Mouse (Mus musculus) brain, embryonic 18.5 days (tissue): ENCODE data around the gene Pigf.
A peak's percentile ranks its signal among the peaks of the same experiment; 100 is the strongest.

Experiments
- DNase-seq: peaks from one replicate; pipeline ENCODE4 v3.0.0-alpha.2; 2012; ENCODE audit warnings: low read depth, low spot score

Gene Pigf

DNA sequence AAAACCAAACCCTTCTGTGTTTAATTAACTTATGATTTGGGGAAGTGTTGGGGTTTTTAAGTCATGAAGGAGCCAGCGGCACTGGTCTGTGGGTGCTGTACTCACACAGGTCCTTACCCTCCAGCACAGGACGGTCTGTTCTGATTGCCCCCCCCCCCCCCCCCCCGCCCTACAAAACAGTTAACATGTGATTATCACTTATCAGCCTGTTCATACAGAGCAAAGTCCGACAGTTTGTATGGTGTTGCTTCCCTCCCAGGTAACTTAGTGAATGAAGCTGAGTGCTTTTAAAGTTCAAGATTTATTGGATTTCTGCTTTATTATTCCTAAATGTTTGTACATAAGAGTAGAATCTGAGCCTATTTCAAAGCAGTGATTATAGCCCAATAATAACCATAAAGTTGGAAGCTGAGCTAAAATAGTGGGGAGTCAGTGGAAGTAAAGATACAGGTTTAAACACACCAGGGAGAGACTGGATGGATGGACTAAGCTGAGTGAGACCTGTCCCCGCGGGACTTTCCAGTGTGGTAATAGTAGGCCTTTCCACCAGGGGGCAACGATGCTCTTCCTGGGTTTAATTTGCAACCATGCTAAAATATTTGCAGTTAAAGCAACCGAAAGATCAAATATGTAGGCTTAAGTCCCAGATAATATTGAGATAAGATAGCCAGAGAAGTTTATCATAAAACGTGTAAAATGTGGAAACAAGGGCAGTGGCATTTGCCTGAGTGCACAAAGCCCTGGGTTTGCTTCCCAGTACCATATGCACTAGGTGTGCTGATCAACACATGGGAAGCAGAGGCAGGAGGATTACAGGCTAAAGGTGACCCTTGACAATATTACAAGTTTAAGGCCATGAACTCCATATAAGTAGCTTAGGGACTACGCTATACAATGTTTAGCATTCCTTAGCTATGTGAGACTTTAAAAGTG is 11.2 kb upstream of the Pigf start:
- DNase-seq: no peak

DNA sequence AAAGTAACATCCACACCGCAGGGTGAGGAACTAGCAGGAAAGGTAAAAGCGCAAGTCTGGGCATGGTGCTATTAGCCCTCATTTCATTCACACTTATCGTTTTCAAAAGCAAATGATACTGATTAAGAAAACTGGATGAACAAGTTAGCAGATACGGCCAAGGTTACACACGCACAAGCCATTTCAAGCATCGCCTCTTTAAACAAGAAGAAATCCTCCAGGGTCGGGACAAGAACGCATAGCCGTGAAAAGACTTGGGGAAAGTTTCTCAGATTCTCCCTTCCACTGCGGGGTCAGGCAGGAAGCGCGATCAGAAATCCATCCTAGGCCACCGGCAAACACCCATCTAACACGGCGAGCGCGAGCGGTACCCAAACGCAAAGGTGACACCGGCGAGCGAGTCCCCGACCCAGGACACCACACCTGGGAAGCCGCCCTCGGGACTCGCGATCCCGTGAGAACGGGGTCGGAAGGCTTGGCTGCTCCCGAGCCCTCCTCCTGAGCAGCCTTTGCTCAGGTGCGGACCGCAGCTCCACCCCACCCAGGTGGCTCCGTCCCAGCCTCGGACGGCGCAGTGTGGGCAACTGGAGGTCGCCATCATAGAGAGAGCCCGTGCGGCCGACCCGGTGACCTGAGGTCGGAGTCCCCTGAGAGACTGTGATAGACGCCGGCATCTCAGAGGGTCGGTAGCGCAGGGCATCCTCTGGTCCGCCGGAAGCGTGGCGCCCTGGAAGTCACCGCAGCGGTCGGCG is 539 bp downstream of the Pigf start:
- no peak for DNase-seq

DNA sequence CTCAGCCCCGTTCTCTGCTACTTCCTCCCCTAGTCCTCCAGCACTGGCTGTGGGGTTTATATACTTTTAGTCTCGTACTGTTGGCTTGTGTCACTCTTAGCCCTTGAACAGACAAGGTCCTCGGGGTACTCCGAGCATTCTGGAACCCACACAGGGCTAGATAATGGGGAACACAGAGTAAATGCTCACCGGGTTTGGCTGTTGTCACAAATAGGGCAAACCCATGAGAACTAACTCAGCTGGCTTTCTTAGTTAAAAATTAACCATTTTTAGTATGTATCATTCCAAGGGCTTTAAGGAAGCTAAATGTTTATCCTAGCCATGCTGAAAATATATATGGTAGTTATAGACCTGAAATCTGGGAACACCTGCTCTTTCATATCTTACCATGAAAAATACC is 5.5 kb downstream of the Pigf start:
- DNase-seq: no peak

DNA sequence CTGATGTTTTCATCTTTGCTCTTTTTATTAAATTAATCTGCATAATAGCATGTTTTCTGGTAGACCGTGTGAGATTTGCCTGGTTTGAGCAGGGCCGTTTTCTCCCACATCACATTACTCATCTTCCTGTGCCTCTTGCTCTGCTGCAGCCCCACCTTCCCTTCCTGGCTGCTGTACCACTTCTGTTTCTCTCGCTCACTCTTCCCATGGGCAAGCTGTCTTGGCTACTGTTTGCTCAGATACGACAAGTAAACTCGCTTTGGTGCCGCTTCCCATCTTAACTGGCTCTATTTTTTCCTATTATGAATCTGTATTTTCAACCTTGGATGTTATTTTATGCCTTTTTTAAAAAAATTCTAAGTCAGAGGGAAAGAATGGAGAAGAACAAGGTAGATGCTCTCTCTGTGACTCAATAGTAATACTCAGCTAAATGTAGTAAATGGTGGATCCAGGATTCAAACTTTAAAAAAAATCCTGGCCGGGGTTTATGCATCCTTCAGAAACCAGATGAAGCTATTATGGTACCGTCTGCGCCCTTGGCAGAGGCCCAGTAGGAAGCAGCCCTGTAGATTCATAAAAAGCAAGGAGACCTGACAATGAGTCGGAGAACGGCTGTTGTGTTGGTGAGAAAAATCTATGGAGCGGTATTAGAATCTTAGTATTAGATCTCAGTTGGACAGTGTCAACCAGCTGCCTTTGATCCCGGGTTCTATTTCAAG is 13.7 kb downstream of the Pigf start:
- peak; percentile 50 for DNase-seq

DNA sequence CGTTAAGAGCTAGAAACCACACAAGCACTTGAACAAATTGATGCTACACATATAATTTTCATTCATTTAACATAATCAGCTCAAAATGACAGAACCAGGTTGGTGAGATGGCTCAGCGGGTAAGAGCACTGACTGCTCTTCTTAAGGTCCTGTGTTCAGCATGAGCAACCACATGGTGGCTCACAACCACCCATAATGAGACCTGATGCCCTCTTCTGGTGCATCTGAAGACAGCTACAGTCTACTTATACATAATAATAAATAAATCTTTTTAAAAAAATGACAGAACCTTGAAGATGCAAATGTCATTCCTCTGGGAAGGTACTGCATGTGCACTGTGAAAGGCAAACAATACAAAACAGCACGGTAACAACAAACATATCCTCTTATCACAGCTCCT is 16.3 kb downstream of the Pigf start:
- no peak for DNase-seq

DNA sequence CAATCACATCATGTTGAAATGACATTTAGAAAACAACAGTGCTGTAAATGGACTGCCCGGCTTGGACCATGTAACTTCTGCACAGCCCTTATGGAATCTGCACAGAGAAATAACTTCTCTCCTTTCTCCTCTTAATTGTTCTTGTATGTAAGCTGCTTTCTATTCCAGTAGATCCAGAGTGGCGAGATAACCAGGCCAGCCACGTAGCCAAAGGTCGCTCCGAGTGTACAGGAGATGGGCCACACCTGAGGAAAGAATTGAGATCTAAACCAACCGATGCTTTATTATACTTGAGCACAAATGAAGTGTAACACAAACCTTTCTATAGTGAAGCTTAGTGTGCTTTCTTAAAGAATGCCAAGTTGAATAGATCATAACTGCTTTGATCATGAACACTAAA is 27.9 kb downstream of the Pigf start:
- DNase-seq: no peak

DNA sequence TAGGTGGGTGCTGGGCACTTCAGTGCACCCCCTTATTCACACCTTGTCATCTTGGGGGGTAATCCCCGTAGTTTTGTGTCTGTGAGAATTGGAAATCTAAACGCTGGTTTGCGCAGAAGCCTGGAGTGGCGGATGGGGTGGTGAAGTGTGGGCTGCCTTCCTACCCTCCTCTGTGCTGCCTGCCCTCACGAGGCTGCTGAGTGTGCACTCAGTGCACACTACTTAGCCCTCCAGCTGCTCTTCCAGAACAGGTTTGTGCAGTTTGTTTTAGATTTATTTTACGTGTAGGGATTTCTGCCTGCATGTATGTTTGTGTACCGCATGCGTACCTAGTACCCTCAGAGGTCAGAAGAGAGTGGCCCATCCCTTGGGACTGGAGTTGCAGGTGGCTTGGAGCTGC is 33.9 kb downstream of the Pigf start:
- no peak for DNase-seq

DNA sequence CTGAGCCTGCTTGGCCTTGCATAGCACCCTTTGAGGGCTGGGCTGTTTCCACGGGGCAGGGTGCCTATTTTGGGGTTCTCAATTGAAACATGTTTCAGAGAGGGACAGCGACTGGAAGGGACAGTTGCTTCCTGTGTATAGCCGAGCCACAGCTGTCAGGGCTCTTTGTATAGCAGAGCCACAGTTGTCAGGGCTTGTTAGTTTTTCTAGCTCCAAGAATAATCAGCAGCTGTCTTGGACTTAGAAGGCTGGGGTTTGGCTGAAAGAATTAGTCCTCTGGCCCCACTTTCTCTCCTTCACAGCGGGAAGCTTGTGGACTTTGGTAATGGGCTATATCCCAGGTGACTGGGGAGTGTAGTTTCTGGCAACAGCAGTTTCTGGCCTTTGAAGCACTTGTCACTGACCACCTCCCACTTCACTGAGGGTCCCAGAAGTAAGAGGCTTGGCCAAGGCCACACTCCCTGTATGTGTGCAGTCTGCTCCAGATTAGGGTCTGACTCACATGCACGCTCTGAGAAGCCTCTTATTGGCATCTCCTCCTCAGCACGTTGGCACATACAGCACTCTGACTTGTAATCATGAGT is 36.5 kb downstream of the Pigf start:
- no peak for DNase-seq

DNA sequence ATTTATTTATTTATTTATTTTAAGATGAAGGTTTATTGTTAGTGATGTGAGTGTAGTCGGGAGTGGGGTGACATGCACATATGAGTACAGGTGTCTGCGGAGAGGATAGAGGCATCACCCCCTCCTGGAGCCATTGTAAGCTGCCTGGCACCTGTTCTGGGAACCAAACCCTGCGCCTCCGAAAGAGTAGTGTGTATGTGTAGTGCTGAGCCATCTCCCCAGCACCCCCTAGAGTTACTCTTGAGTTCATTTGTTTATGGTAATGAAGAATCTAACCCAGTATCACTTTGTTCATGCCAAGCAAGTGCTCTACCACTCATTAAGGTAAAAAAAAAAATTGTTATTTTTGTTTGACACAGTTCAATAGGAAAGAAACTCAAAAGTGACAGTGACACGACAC is 37.0 kb downstream of the Pigf start:
- no peak for DNase-seq

DNA sequence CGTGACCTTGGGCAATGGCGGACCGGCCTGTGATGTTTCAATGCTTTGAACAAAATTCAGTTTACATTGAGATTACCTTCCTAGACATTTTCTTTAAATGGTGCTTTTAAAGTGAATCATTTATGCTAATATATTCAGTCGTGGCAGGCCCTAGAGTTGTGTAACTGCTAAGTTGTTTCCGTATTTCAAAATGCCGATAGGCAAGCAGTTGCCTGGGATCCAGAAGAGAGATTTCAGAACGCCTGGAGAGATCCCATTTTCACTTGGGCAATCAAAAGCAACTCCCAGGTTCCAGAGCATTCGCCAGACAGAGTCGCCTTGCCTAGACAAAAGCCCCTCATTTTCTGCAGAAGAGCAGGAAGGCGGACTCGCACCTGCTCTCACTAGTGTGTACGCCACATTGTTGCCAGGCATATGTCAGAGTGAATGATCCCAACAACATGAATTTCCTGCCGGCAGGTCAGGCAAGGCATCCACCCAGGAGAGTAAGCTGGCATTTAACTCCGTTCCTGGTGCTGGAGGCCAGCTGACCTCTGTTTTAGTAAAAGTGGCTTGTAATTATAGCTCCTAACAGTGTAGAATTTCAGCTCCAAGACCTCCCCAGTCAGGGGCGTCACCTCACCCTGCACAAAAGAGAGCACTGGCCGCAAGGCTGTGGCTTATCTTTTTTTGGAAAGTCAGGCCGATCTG is 38.6 kb downstream of the Pigf start:
- DNase-seq: no peak

DNA sequence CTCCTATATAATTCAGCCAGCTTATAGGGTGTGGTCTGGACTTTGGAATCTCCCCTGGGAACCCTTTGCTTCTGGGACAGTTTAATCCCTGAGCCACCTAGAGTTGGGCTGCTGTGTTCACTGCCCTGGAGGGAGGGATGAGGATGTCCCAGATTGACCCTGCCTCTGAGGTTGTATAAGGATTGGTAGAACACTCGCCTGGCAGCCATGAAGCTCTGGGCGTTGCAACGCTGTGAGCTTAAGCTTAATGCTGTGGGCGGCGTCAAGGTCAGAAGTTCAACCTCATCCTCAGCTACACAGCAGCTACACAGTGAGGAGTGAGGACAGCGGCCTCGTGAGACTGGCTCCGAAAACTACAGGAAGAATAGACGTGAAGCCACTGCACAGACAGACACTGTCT is 42.7 kb downstream of the Pigf start:
- no peak for DNase-seq

DNA sequence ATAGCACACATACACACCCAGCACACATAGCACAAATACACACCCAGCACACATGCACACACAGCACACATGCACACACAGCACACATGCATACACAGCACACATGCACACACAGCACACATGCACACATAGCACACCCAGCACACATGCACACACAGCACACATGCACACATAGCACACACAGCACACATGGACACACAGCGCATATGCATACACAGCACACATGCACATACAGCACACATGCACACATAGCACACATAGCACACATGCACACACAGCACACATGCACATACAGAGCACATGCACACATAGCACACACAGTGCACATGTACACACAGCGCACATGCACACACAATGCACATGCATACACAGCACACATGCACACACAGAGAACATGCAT is 43.5 kb downstream of the Pigf start:
- DNase-seq: no peak

DNA sequence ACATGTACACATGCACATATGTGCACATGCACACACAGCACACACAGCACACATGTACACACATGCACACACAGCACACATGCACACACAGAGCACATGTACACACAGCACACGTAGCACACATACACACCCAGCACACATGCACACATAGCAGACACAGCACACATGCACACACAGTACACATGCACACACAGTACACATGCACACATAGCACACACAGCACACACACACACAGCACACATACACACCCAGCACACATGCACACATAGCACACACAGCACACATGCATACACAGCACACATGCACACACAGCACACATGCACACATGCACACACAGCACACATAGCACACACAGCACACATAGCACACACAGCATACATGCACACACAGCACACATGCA is 44.0 kb downstream of the Pigf start:
- no peak for DNase-seq

DNA sequence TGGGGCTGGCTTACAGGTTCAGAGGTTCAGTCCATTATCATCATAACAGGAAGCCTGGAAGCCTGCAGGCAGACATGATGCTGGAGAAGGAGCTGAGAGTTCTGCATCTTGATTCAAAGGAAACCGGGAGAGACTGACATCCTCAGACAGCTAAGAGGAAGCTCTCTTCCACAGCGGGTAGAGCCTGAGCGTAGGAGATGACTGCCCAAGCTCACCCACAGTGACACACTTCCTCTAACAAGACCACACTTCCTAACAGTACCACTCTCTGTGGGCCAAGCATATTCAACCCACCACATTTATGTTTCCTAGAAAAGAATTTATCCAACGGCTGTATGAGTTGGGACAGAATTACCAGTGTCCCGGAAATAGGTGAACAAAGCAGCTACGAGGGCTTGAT is 46.7 kb downstream of the Pigf start:
- DNase-seq: no peak

DNA sequence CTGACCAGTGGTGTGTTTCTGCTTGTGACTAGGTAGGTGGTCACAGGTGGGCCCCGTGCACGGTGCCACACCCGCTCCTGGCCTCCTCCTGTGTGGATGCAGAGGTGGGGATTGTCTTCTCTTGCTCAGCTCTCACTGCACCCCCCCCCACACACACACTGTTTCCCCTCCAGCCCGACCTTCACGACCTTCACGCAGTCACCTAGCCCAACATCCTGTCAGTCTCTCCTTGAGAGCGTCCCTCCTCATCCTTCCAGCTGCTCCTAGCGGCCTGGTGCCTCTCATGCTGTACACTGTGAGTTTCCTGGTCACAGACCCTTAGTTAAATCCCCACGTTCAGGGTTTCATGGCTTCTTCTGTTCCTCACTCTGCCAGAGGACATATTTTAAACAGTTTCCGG is 48.8 kb downstream of the Pigf start:
- no peak for DNase-seq

DNA sequence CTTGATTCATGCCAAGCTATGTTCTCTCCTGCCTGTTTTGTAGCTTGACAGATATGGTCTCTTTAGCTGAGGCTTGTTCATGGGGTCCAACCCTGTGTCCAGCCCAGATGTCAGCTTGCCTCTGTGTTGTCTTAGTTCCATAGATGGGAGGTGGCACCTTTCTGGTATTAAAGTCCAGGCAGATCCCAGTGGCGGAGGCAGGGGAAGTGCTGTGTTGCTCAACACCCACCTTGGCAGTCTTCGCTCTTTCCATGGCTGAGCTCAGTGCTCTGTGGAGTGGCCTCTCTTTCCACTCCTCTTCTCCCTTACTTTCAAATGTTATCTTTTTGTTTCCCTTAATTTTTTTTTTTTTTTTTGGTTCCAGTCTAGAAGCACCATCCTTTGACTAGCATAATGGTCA is 52.1 kb downstream of the Pigf start:
- DNase-seq: no peak

DNA sequence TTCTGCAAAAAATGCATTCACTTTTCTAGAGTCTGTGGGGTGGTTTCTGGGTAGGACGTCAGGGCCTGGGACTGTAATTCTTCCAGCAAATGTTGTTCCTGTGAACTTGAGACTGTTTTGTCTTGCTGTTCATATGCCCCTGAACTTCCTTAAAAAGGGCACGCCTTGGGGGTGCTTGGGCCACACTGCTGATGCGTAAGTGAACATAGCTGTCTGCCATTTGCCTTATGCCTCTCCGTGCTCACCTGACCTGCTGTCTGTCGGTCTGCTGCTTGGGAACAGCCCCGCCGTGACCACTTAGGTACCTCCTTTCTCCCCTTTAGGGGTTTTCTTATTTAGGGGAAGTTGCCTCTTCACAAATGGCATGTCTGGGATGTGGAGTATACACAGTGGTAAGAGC is 53.3 kb downstream of the Pigf start:
- no peak for DNase-seq

DNA sequence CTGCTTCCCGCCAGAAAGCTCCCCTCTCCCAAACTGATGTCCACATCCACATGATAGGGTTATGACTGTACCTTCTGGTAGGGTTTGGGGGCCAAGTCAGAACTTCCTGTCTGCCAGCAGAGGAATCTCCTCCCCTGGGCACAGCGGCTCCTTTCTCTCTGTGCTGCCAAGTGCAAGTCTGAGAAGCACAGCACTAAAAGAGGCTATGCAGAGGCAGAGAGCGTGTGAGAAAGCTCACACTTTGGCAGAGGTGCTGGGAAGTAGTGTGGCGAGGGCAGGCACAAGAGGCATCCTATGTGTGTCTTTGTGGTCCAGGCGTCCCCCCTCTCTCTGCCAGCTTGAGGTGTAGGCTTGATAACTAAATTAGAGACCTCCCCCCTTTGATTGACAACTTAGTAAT is 54.2 kb downstream of the Pigf start:
- DNase-seq: no peak

DNA sequence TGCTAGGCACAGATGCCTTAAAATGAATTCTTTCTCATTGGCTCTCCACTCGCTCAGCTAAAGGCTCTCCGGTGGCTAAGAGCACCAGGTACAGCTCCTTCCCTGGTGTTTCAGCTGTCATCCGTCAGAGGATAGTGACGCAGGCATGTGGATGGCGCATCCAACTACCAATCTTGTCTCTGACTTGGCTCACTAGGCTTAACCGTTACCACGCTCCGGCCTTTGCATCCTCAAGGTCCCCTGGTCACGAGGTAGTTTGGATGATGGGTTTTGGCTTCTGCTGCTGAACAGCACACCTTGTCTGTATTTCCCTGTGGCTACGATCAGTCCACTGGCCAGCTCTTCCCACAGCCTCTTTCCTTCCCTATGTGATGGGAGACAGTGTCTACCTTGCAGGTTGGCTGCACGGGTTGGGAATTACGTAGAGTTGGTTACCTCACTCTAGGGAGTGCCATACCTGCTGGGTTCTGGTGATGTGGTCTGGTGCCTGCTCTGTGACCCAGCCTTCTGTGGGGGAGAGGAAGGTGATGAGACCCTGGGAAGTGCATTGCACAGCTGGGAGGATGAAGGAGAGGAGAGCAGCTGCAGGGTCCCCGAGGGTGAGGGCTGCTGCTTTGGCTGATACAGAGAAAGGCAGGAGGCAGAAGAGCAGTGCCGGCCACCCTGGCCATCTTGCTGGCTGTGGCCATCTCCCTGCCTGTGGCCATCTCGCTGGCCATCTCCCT is 55.0 kb downstream of the Pigf start:
- no peak for DNase-seq

DNA sequence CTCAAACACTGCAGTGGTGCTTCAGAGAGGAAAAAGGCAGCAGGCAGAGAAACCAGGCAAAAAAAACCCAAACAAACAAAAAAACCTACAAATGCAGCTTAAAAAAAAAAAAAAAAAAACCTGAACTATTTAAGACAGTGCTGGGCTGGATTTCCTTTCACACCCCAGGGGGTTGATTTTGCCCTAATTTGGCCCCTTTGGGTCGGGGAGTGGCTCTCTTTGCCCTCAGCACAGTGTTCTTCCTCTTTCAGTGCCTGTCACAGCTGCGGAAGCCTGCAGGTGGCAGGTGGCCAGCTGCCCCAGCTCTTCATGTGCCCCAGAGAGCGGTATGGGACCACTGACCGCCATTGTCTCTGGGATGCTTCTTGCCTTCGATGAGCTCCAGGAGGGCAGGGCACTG is 55.6 kb downstream of the Pigf start:
- no peak for DNase-seq

DNA sequence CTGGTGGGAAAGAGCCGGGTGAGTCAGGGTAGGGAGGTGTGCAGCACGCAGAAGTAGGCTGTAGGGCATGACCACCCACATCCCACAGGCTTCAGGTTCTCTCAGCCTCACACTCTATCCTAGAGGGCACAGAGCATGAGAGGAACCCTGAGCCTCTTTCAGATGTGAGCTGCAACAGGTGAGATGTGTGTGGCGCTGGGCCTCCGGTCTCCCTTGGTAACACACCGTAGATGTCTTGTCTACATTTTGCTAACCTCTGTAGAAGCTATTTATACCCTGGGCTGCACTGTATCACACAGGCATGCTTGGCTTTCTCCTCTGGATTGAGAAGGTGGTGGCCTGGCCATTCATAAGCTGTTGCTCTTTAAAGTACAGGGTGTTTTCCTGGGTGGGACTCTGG is 56.6 kb downstream of the Pigf start:
- no peak for DNase-seq
